Mouse (Mus musculus) thymus, postnatal 14 days (tissue): ENCODE results near the gene Plppr5.

Experiments used
- DNase-seq: peaks from one replicate; pipeline ENCODE4 v3.0.0; 2021

Gene Plppr5

GRCm38 (mm10) chr3:117574529-117575252, at the start of gene Plppr5:
Plppr5 (plus strand) TSS chr3:117574836.
- no peak for DNase-seq

GRCm38 (mm10) chr3:117549899-117550298, 24.7 kb upstream of the Plppr5 start:
- DNase-seq: no peak

GRCm38 (mm10) chr3:117550526-117550925, 24.1 kb upstream of the Plppr5 start:
- DNase-seq: no peak

DNA sequence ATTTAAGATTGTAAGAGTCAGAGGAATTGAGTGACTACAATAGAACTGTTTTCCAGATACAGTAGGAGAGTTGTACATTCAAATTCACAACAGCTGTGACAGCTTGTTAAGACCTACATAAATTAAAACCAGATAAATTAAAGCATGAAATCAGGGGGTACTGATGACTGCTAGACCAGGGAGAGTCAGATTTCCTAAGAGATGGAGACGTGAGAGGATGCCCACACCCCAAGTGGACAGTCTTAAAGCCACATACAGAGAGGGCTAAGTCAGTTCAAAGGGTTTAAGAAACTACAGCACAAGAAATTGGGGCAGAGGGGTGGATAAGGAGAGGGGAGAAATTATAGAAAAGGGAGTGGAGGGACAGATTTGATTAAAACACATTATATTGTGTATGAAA, 17.7 kb upstream of the Plppr5 start:
- no peak for DNase-seq

- DNase-seq: no peak
Measured at GRCm38 (mm10) chr3:117575253-117575927, 754 bp downstream of the Plppr5 start.

DNA sequence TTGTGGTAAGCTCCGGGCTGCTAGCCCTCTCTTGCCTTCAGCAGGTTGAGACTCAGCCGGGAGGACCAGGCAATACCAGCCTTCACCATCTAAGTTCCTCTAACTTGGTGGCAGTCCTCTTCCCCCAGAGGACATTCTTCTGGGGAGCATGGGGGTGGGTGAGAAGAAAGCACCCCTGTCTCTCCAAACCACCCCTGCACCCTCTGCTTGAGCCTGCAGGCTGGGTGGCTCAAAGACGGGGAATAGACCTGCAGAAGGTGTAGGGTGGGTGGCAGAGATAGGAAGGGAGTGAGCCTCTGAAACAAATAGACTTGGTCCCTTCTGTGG, 1.3 kb downstream of the Plppr5 start:
- no peak for DNase-seq

GRCm38 (mm10) chr3:117577349-117577748, 2.7 kb downstream of the Plppr5 start:
- DNase-seq: no peak

- no peak for DNase-seq
Measured at GRCm38 (mm10) chr3:117582628-117583027, 8.0 kb downstream of the Plppr5 start.

DNA sequence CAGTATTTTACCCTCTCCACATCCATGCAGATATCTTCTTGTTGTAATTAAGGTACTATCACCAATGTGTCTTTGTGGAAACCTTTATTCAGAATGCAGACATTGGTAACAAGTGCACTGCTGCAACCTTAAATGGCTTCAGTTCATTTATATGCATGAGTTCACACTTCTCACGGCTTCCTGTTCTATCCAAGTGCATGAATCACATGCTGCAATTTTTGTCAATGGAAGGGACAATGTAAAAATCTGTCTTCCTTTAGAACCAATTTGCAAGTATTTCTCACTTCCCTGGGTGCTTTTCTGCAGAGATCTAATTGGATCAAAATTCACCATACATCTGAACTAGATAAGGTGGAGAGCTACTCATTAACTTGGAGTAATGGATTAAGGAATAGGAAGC, 27.8 kb downstream of the Plppr5 start:
- DNase-seq: no peak

GRCm38 (mm10) chr3:117603458-117603857, 28.8 kb downstream of the Plppr5 start:
- no peak for DNase-seq

DNA sequence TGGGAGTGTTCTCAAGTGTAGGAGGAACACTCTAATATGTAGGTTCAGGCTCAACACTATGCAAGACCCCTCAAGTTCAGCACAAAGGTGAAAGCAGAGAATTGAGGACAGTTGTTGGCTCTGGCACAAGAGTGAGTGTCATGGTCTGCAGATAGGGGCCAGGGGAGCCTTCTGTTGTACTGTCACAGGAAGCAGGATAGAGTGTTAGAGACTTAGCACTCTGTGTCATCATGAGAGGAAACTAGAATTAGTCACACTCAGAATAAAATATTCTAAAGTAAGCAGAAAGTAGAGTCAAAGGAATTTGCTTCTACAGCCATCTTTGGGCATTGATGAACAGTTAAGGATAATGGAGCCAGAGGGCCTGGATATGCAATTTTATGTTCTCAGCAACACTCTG, 31.7 kb downstream of the Plppr5 start:
- DNase-seq: no peak

GRCm38 (mm10) chr3:117611453-117611852, 36.8 kb downstream of the Plppr5 start:
- no peak for DNase-seq

DNA sequence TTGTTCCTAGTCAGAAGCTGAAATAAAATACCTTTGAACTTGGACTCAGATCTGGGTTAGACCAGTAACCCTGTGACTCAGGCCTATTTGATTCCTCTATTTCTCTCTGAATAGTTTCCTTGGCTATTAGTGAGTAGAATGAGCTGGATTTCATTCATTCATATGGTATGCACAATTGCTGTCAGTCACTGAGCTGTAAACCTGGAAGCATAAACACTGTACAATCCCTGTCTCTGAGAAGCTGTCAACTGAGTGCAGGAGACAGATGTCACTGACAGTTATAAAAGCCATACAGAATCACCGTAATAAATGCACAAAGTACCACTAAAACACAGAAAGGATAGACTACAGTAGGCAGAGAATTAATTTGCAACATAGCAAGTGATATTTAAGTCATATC, 40.2 kb downstream of the Plppr5 start:
- no peak for DNase-seq

DNA sequence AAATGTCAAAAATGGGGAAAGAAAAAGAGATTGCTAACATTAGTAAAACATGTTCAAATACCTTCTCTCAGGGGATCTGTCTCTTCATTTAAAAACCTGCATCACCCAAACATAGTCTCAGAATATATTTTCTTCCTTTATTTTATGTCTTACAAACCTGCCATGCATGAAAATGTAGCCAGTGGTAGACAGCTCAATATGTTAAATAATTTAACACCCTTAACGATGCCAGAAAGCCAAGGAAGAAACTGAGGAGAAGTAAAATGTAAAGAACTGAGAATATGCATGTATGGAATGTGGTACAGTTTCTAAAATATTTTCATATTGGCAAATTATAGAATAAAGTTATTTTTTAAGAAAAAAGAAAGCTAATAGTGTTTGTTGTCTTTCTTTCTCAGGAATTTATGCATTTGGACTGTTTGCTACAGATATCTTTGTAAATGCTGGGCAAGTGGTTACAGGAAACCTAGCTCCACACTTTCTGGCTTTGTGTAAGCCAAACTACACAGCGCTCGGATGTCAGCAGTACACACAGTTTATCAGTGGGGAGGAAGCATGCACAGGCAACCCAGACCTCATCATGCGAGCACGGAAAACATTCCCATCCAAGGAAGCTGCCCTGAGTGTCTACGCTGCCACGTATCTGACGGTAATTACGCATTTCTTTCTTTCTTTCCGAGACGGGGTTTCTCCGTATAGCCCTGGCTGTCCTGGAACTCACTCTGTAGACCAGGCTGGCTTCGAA, 50.8 kb downstream of the Plppr5 start:
- no peak for DNase-seq

GRCm38 (mm10) chr3:117628799-117629198, 54.2 kb downstream of the Plppr5 start:
- DNase-seq: no peak

DNA sequence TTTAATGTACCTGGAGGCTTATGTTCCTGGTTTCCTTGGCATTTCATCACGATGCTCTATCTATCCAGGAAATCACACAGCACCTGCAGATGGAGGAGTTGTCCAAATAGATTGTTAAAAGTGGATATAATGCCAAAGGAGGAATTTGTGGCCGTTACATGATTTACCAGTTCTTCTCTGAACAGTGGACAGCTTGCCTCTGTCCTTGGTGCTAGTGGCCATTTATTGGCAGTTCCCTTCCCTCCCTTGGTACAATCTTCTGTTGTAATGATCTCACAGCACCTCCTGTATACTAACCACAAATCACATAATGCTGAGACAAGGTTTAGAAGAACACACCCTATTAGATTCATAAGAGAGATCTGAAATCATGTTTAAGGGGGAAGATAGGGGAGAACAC, 55.7 kb downstream of the Plppr5 start:
- DNase-seq: no peak

- DNase-seq: no peak
Measured at GRCm38 (mm10) chr3:117648612-117649011, 74.0 kb downstream of the Plppr5 start.

DNA sequence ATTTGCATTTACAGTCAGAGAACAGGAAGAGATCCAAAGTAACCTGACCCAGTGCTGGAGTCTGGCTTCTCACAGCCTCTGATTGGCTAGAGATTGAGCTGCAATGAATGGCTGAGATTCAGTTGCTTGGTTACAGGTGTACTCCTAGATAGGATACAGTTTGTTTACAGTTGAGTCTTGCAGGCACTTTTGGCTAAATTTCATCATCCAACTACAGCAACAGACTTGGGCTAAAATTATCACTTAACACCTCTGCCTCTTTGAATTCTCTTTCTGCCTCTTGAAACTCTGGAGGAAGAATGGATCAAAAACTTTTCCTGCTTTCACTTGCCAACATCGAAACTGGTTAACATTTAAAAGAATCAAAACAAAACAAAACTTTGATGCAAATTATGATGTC, 89.7 kb downstream of the Plppr5 start:
- no peak for DNase-seq

DNA sequence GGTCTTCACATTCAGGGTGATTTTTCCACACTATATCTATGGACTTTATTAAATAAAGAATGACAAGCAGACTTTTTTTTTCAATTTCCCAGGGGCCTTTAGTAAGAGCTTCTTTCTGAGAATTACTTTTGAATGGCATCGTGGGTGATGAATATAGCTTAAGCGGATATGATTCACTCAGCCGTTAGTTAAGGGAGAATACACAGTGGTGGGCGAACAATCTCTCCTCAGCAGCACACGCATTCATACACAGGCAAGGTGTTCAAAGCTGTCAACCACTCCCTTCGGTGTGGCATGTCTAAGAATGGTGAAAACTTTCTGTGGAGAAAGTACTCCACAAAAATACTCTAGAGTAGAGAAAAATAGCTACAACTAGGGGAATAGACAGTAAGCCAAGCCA, 104.6 kb downstream of the Plppr5 start:
- DNase-seq: no peak

DNA sequence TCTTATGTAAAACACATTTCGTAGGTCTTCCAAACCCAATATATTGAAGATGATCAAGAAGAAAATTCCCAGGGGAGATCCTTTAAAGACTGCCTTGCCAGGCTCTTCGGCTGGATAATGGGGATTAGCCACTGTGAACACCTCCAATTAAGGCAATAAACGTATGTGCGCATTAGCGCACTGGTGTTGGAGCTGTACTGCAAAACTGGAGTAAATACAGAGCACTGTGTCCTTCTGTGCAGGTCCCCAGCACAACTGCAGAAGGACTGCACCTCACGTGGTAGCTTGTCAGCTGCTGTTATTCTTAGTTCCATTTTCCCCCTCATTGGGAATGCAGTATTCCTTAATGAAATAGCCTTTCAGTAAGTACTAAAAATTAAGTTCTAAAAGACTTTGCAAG, 110.0 kb downstream of the Plppr5 start:
- no peak for DNase-seq

DNA sequence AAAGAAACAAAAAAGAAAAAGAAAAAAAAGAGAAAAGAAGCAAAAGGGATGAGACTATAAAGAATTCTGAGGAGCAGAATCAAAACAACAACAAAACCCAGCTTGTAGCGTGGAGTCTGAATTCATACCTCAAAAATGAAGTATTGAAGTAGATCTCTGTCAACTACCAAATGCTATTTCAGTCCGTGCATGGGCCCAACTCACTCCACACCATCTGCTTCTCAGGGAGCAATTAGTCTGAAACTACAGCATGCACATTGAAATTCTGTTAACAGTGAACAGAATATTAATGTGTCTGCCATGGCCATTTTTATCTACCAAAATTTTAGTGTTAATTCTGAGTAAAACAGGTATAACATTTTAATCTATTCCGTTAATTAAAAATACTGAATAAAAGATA, 111.4 kb downstream of the Plppr5 start:
- no peak for DNase-seq

DNA sequence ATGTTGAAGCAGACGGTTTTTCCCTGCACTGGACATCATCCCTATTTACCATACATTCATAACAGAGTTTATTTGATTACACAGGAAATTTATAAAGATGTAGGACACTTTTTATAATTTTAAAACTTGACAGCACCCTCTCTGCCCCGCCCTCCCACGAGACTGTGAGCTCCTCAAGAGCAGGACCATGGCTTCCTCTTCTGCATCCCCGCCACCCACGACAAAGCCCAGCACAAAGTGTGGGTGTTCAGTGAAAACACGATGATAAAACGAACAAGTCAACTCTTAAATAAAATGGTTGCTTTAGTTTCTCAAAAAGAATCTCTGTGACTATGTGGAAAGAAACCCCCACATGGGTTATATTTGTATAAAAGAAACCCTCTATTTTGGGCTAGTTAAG, 112.0 kb downstream of the Plppr5 start:
- DNase-seq: no peak

DNA sequence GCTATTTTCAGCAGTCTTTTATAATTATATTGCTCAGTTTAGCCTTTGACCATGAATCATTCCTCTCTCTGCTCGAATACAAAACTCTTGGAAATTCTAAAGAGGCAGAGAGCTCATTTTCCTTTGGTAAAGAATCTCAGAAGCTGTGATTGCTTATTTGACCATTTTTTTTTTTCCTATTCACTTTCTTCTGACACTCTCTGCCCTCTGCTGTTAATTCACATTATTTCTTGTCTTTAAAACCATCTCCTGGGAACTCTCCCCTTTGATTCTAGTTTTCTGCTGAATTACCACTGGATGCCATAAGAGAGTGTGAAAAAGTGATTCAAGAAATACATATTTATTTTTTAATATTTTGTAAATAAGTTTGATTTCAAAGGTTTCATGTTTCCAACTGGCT, 120.1 kb downstream of the Plppr5 start:
- no peak for DNase-seq

GRCm38 (mm10) chr3:117696350-117696749, 121.7 kb downstream of the Plppr5 start:
- DNase-seq: no peak
